Mouse (Mus musculus) bone marrow macrophage, adult 2 months (primary cell): ENCODE results near the gene Pdxk. TPM values are rescaled to one million over a fixed set of nuclear protein-coding genes. Genes with fewer than 3 reads are reported as not detected.

ENCODE experiments used
- H3K27ac ChIP-seq: 2 replicates; pipeline ENCODE4 v1.5.1; 2012; ENCODE audit warnings: low read depth, low read length; ENCODE audit not compliant: insufficient read depth
- H3K4me1 ChIP-seq: 2 replicates; pipeline ENCODE4 v1.6.1; 2012; ENCODE audit warnings: low read length; ENCODE audit not compliant: control insufficient read depth, insufficient read depth
- H3K4me3 ChIP-seq: 2 replicates; pipeline ENCODE4 v1.5.1; 2012; ENCODE audit warnings: mild to moderate bottlenecking, low read length, moderate library complexity; ENCODE audit not compliant: insufficient read depth
- CTCF ChIP-seq: IDR thresholded peaks from 2 replicates; pipeline ENCODE4 v1.5.1; 2012; ENCODE audit warnings: low read depth, mild to moderate bottlenecking, low read length, moderate library complexity
- POLR2A ChIP-seq: IDR thresholded peaks from 2 replicates; pipeline ENCODE4 v1.6.1; 2012; ENCODE audit warnings: mild to moderate bottlenecking, low read depth, low read length, borderline replicate concordance
- polyA plus RNA-seq: library from polyadenylated mRNA; stranded (reverse); fragments of >200 nt; gene quantifications from 2 replicates; pipeline ENCODE4 v1.2.4, GENCODE M21; 2012; ENCODE audit not compliant: missing spikeins, insufficient read depth, insufficient read length

The Pdxk gene
- polyA plus RNA-seq, 1 experiment: 121 TPM

GRCm38 (mm10) chr10:78460463-78460862, 4.3 kb downstream of the Pdxk start:
- Histone ChIP-seq H3K27ac (no peak overlapping the region), H3K4me1 (peaks cover 55% of the 10 kb centered on the region), H3K4me3 (no peak overlapping the region)
- TF ChIP-seq CTCF (no peak), POLR2A (no peak)

- TF ChIP-seq POLR2A: no peak
- Histone ChIP-seq H3K27ac (0 out of 2 replicates have a peak overlapping the region, but pooled peaks have one; percentile 5), H3K4me3 (no peak overlapping the region), H3K4me1 (peaks cover 64% of the 10 kb centered on the region)
Observed at GRCm38 (mm10) chr10:78458348-78459111, 6.2 kb downstream of the Pdxk start.

DNA sequence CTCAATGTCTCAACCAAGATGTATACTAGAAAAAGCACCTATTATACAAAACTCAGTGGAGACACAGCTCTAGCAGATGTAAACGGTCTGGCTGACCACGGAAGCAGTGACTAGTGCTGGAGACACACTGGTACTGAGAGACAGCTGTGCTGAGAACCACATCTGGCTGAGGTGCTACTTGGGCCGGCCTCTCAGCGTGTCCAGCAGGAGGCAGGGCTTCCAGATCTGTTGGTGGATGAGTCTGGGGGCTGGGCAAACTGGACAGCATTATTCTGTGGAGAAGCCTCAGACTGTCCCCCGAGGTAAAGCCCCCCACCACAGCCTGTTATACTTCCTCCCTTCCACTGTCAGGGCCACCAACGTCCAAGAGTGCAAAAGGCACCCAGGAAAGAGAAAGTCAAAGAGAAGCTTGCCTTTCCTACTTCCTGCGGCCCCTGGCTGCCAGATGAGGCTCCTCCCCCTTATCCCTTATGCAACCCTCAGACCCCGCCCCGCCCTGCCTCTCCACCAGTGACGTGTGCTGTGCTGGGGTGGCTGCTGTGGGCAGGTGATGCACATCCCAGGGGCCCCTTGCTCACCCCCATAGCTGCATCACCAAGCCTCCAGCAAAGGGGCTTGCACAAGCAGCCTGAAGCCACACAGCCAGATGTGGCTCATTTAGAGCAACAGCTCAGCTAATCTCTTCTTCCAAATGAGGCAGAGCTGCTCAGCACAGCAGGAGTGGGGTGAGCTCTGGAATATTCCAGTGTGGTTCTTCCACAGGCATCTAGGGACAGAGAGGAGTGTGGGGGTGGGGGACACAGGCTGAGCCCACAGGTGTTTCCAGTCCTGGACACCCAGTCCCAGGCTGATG, 7.1 kb downstream of the Pdxk start:
- H3K27ac ChIP-seq: peak overlapping the region; percentile 61
- H3K4me1 ChIP-seq: peaks cover 61% of the 10 kb centered on the region
- TF ChIP-seq CTCF: 0 out of 2 replicates have a peak, but pooled peaks have one; percentile 36
- TF ChIP-seq POLR2A: no peak
- H3K4me3 ChIP-seq: peak overlapping the region; percentile 26

DNA sequence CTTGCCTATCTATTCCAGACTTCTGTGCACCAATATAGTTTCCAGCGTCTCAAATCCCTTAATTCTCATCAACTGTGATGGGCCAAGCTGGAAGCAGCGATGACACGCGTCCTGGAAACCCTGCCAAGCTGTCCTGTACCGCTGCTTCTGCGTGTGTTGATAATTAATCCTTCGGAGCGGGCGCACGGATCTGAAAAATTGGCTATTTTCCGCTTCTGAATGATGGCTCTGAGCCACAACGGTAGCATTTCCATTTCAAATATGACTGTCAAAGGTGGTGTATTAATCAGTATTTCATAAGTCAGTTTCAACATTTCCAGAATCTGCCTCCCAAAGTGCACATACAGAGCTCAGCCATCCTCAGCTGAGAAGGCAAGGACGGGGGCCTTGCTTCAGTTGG, 8.1 kb downstream of the Pdxk start:
- peaks cover 52% of the 10 kb centered on the region for H3K4me1 ChIP-seq
- no peak overlapping the region for H3K4me3 ChIP-seq
- peak overlapping the region; percentile 61 for H3K27ac ChIP-seq
- TF ChIP-seq POLR2A (no peak), CTCF (no peak)

DNA sequence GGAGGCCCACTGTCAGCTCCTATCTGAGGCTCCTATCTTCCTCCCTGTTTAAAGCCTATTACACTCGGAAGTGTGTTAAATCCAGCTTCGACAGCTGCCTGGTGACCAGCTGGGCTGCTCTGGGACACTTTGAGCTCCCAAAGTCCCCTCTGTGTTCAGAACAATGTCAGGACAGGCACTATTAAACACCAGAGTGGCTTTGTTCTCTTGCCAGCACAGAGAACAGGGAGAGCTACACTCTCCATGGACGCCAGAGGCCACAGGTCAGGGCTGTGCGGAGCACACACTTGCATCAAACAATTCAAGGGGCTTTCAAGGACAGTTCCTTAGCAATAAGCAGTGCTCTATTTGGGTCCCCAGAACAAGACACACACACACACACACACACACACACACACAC, 12.1 kb downstream of the Pdxk start:
- H3K4me1 ChIP-seq: peaks cover 30% of the 10 kb centered on the region
- no peak overlapping the region for H3K4me3 ChIP-seq
- no peak overlapping the region for H3K27ac ChIP-seq
- no peak for TF ChIP-seq CTCF

- Histone ChIP-seq H3K27ac (no peak overlapping the region), H3K4me3 (no peak overlapping the region), H3K4me1 (peaks cover 14% of the 10 kb centered on the region)
- no peak for TF ChIP-seq CTCF
- TF ChIP-seq POLR2A: no peak
Observed at GRCm38 (mm10) chr10:78450761-78451160, 14.0 kb downstream of the Pdxk start.

DNA sequence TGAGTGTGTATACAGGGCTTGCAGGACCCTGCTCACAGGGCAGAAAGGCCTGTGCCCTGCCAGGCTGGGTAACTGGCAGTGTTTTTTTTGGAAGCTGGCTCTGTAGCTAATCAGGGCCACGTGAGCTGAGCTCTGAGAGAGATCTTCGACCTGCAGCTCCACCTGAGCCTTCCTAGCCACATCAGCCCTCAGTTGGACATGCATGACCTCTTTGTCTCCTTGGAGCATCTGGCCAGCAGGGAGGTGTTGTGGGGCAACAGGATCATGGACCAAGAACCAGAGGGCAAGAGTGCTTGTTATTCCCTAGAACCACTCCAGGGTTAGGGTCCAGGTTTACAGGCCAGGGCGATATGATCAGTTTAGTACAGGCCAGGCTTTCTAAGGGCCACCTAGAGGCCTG, 17.4 kb downstream of the Pdxk start:
- H3K4me3 ChIP-seq: no peak overlapping the region
- TF ChIP-seq CTCF (no peak), POLR2A (no peak)

DNA sequence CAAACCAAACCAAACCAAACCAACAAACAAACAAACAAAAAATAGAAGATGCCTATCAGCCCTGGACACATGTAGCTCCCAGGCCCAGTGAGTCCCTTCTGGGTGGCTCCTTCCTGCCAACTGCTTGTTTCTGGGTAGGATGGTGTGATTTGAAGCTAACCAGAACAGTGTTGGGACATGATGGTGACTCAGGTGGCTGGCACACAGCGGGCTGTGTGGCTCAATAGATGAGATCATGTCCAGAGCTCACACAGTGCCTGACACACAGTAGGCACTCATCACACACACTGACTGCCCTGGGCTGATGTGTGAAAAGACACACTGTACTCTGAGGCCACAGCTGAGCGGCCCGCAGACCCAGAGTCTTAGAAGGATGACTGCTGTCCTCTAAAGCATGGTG, 18.6 kb downstream of the Pdxk start:
- H3K4me3 ChIP-seq: no peak overlapping the region
- TF ChIP-seq CTCF (no peak), POLR2A (no peak)
- H3K27ac ChIP-seq: no peak overlapping the region
- no peaks in the 10 kb centered on the region for H3K4me1 ChIP-seq

More for the DNA sequence above, 17.4 kb downstream of the Pdxk start:
- Histone ChIP-seq H3K27ac (no peak overlapping the region), H3K4me1 (no peaks in the 10 kb centered on the region)

DNA sequence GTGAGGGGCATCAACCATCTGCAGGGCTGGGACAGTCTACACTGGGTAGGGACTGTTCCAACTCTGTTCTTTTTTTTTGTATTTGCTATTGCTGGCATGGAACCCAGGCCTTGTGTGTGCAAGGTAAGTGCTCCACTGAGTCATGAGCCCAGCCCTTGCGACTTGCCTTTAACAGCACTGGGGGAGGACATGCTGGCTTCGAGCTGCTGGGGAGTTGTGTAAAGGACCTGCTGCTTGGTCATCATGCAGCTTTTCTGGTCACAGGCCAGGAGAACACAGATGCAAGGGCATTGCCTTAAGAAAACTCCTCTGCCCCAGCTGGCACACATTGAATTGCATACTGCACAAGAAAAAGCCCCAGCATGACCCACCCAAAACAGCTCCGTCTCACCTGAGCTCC, 22.5 kb downstream of the Pdxk start:
- Histone ChIP-seq H3K4me3 (no peak overlapping the region), H3K4me1 (no peaks in the 10 kb centered on the region), H3K27ac (no peak overlapping the region)
- no peak for TF ChIP-seq CTCF
- TF ChIP-seq POLR2A: no peak

- H3K4me1 ChIP-seq: no peaks in the 10 kb centered on the region
- no peak for TF ChIP-seq CTCF
- TF ChIP-seq POLR2A: no peak
- H3K4me3 ChIP-seq: no peak overlapping the region
- no peak overlapping the region for H3K27ac ChIP-seq
Observed at GRCm38 (mm10) chr10:78441606-78442005, 23.2 kb downstream of the Pdxk start.
